Mouse (Mus musculus) forebrain, embryonic 13.5 days (tissue): ENCODE data around the gene Tcf3. TPM values are rescaled to one million over a fixed set of nuclear protein-coding genes. Genes with fewer than 3 reads are reported as not detected.

Experiments used
- ATAC-seq: fragments of 200-750 bp; cut with Nextera tagmentation; 2 replicates; pipeline ENCODE4 v1.8.0; 2017
- H3K27ac ChIP-seq: fragments of 300-500 bp; sonication (generic); 2 replicates; pipeline ENCODE4 v1.5.1; 2015; ENCODE audit warnings: inconsistent platforms, mild to moderate bottlenecking, moderate library complexity
- H3K27me3 ChIP-seq: fragments of 300-500 bp; sonication (generic); 2 replicates; pipeline ENCODE4 v1.6.1; 2015; ENCODE audit warnings: mild to moderate bottlenecking, inconsistent platforms
- H3K36me3 ChIP-seq: fragments of 300-500 bp; sonication (generic); 2 replicates; pipeline ENCODE4 v1.6.1; 2015; ENCODE audit warnings: mild to moderate bottlenecking, inconsistent platforms; ENCODE audit not compliant: poor library complexity, severe bottlenecking
- H3K4me1 ChIP-seq: fragments of 300-500 bp; sonication (generic); 2 replicates; pipeline ENCODE4 v1.6.1; 2015; ENCODE audit warnings: inconsistent platforms
- H3K4me2 ChIP-seq: fragments of 300-500 bp; sonication (generic); 2 replicates; pipeline ENCODE4 v1.6.1; 2015; ENCODE audit warnings: inconsistent platforms, mild to moderate bottlenecking, moderate library complexity
- H3K4me3 ChIP-seq: fragments of 300-500 bp; sonication (generic); 2 replicates; pipeline ENCODE4 v1.5.1; 2015; ENCODE audit warnings: mild to moderate bottlenecking, inconsistent platforms
- H3K9ac ChIP-seq: fragments of 300-500 bp; sonication (generic); 2 replicates; pipeline ENCODE4 v1.6.1; 2015; ENCODE audit warnings: mild to moderate bottlenecking, inconsistent platforms
- H3K9me3 ChIP-seq: fragments of 300-500 bp; sonication (generic); replicated peaks from 2 replicates; pipeline ENCODE4 v1.6.1; 2016; ENCODE audit warnings: inconsistent platforms
- WGBS: fragments of 180-500 bp; shearing (Covaris S2); methylation state at CpG from one replicate; pipeline ENCODE4 v1.1.7; 2015; 5-methylcytosine and 5-hydroxymethylcytosine counted together
- polyA plus RNA-seq: library from polyadenylated mRNA; unstranded; fragments of >200 nt; fragmentation: Nextera tagmentation; extraction: Ambion mirVana; gene quantifications from 2 replicates; pipeline ENCODE4 v1.2.1, GENCODE M21; 2015

Tcf3 gene
- 112 and 119 TPM in 2 replicates for polyA plus RNA-seq

DNA sequence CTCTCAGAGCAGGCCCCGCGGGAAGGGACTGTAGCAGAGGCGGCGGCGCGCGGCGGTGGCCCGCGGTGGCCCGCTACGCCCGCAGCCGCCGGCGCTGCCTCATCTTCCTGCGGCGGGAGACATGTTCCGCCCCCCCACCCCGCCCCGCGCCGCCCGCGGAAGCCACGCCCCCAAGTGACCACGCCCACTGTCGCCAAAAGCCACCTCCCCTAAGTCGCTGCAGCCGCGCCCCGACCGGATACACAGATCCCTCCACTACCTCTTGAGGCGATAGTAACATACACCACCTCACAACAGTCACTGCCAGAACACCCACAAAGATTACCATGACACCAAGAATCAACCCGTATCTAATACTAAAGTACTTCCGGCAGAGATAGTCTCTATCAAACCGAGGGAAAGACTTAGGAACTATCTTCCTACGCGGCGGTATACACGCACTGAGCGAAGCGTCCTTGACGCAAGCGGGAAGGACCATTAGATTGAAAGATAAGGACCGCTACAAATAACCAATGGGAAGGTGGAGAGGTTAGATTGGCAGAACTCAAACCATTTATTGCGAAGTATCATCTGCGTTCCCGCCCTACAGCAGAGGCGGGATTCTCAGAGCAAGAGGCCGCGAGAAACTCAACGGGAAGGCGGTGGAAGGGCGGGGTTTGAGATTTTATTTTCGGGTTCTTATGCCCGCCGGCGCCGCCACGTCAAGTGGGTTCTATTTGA, at the start of gene Tcf3:
TSS of gene Tcf3 (minus strand) at position 135 of the 720 bp plus-strand sequence.
- Histone ChIP-seq H3K27me3 (no peaks in the 10 kb centered on the region; the same call in 1 of the 2 replicates), H3K9me3 (no peaks in the 10 kb centered on the region), H3K4me1 (peaks cover 38% of the 10 kb centered on the region), H3K36me3 (peaks cover 24% of the 10 kb centered on the region), H3K27ac (peak within 1 kb of the TSS; percentile 95), H3K4me2 (peak within 1 kb of the TSS; percentile 77), H3K9ac (peak within 1 kb of the TSS; percentile 99), H3K4me3 (peak within 1 kb of the TSS; percentile 93)
- ATAC-seq, result peak; percentile 95
- WGBS, result under 1% methylated on average over 35 of the region's 61 CpGs

DNA sequence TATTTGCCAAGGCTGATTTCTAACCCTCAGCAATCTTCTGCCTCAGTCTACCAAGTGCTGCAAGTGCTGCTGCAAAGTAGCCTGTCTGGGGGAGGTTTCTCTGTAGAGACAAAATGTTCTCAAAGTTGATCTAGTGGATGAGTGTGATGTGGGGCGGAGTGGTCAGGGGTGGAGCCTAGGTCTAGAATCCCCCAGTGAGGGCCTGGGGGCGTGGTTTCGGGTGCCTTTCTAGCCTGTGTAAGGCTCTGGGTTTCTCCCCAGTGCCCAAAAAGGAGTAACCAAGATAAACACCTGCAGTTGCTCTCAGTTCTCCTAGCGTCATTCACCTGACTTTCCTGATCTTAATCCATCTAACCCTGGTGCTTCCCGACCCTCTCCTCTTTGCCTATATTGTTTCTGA, 47.6 kb upstream of the Tcf3 start:
- Histone ChIP-seq H3K4me3 (no peak overlapping the region), H3K36me3 (no peaks in the 10 kb centered on the region), H3K4me2 (no peak overlapping the region), H3K27ac (no peak overlapping the region), H3K27me3 (peaks cover 45% of the 10 kb centered on the region), H3K9ac (no peak overlapping the region), H3K9me3 (no peaks in the 10 kb centered on the region), H3K4me1 (peaks cover 9% of the 10 kb centered on the region; the same call in 1 of the 2 replicates)
- 12% methylated on average over 4 of the region's 5 CpGs for WGBS
- no peak for ATAC-seq

DNA sequence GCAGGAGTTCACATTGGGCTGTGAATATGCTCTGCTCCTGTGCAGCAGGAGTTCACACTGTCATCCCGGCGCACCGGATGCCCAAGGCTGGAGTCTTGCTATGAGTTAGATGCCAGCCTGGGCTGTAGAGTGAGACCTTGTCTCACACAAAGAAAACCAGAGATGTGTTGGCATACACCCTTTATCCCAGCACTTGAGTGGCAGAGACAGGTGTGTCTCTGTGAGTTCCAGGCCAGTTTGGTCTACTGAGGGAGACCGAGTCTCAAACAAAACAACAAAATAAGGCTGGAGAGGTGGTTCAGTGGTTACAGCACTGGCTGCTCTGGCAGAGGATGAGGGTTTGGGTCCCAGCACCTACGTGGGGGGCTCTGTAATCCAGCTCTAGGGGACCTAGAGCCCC, 45.1 kb upstream of the Tcf3 start:
- Histone ChIP-seq H3K4me2 (no peak overlapping the region), H3K27me3 (peaks cover 21% of the 10 kb centered on the region), H3K36me3 (no peaks in the 10 kb centered on the region), H3K9me3 (no peaks in the 10 kb centered on the region), H3K27ac (no peak overlapping the region), H3K9ac (no peak overlapping the region), H3K4me1 (peaks cover 11% of the 10 kb centered on the region; the same call in 1 of the 2 replicates), H3K4me3 (no peak overlapping the region)
- 81% methylated on average over 5 of the region's 5 CpGs for WGBS
- no peak for ATAC-seq

DNA sequence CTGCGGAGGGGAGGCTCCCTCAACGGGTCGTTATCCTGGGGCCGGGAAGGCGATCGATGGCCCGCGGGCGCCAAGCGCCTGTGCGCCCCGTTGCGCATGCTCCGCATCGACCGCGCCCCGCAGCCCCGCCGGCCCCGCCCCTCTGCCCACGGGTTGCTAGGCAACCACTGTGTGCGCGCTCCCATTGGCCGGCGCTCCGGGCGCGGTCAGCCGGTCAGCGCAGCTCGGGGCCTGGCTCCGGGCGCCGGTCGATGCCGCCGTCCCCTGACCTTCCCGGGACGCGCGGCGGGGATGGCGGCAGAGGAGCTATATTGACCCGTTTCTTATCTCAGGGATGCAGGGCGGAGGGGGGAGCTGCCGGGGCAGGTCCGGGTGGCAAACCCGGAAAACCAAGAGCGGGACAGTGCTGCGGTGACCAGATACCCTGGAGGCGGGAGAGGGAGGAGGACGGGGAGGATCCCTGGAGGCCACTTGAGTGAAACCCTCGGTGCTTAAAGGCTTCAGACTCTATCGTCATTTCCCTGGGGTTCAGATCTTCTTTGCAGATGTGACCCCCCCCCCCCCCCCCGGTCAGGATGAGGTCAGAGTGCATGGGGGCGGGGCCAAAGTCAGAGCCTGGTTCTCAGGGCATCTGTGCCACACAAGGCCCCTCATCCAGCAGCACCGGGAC, 42.0 kb upstream of the Tcf3 start:
- WGBS, result under 1% methylated on average over 41 of the region's 58 CpGs

DNA sequence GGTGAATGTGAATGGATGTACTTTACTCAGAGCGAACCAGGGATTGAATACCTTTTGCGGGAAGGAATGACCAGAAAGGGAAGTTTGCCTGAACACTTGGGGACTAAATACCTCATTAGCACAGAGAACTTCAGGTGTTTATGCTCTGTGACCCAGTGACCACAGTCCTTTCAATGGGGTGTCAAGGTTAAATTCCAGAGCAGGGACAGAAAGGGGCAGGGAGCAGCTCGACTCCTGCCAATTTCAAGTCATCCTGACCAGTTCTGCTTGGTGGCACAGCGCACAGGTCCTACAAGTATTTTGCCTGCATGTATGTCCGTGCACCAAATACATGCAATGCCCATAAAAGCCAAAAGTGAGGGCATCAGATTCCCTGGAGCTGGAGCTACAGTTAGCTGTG, 31.6 kb upstream of the Tcf3 start:
- no peak overlapping the region for H3K27ac ChIP-seq
- H3K4me3 ChIP-seq, result no peak overlapping the region
- H3K36me3 ChIP-seq, result no peaks in the 10 kb centered on the region
- peak overlapping the region; percentile 34 for H3K4me2 ChIP-seq
- WGBS, result 55% methylated on average over 5 of the region's 5 CpGs
- no peak for ATAC-seq
- H3K27me3 ChIP-seq, result peaks cover 31% of the 10 kb centered on the region
- H3K9me3 ChIP-seq, result no peaks in the 10 kb centered on the region
- 0 out of 2 replicates have a peak, but pooled peaks cover 3% of the 10 kb centered on the region for H3K4me1 ChIP-seq
- no peak overlapping the region for H3K9ac ChIP-seq

More for the DNA sequence above, 42.0 kb upstream of the Tcf3 start:
- H3K4me1 ChIP-seq, result 0 out of 2 replicates have a peak, but pooled peaks cover 5% of the 10 kb centered on the region
- no peaks in the 10 kb centered on the region for H3K36me3 ChIP-seq
- H3K4me2 ChIP-seq, result peak overlapping the region; percentile 72
- H3K4me3 ChIP-seq, result peak overlapping the region; percentile 60
- H3K9ac ChIP-seq, result peak overlapping the region; percentile 69
- H3K9me3 ChIP-seq, result no peaks in the 10 kb centered on the region
- peaks cover 28% of the 10 kb centered on the region for H3K27me3 ChIP-seq
- peak; percentile 92 for ATAC-seq
- H3K27ac ChIP-seq, result peak overlapping the region; percentile 54

DNA sequence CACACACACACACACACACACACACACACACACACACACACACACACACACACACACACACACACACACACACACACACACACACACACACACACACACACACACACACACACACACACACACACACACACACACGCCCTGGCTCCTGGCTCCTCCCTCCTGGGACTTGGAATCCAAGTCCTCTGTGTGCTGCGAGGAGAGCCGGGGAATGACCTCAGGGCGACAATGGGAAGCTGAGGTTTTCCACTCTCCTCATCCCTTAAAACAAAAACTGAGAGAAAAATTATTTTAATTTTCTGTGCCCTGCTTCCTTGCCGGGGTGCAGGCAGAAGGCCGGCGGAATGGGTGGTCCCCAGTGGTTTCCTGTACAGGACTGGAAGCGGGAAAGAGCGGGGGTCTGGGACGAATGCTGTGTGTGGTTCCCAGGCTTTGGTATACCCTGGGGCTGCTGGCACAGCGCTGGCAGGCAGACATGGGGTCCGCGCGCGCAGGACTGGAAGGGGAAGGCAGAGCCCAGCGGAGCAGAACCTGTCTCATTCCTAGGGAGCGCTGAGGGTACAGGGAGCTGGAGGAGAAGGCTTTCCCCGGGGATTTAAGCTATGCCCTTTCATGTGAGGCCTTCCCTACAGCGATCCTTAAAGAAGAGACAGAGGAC, 31.1 kb upstream of the Tcf3 start:
- WGBS, result 3% methylated on average over 18 of the region's 19 CpGs
- Histone ChIP-seq H3K9me3 (no peaks in the 10 kb centered on the region), H3K36me3 (no peaks in the 10 kb centered on the region), H3K4me1 (0 out of 2 replicates have a peak, but pooled peaks cover 3% of the 10 kb centered on the region), H3K4me3 (no peak overlapping the region), H3K27ac (no peak overlapping the region), H3K9ac (peak overlapping the region; percentile 46), H3K4me2 (peak overlapping the region; percentile 34), H3K27me3 (peaks cover 31% of the 10 kb centered on the region)
- no peak for ATAC-seq

DNA sequence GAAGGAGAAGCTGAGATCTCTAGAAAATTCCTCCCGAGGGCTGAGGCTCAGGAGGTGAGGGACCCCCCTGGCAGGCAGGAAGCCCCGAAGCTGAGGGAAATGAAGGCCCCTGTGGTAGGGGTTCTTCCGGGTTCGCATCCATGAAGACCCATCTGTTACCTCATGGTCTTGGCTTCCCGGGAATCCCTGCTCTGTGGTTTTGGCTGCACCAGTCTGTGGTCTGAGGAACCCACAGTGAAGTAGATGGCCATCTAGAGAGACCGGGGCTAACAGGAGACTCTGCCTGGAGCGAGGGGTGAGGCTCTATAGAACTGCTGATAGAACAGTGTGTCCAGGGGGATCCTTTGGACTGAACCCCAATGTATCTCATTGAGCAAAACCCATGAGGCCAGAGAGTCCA, 27.9 kb upstream of the Tcf3 start:
- H3K9me3 ChIP-seq, result no peaks in the 10 kb centered on the region
- no peak overlapping the region for H3K4me3 ChIP-seq
- no peak overlapping the region for H3K4me2 ChIP-seq
- no peak for ATAC-seq
- H3K4me1 ChIP-seq, result 0 out of 2 replicates have a peak, but pooled peaks cover 3% of the 10 kb centered on the region
- WGBS, result 78% methylated on average over 7 of the region's 7 CpGs
- no peak overlapping the region for H3K9ac ChIP-seq
- no peaks in the 10 kb centered on the region for H3K36me3 ChIP-seq
- H3K27ac ChIP-seq, result no peak overlapping the region
- peaks cover 28% of the 10 kb centered on the region for H3K27me3 ChIP-seq

DNA sequence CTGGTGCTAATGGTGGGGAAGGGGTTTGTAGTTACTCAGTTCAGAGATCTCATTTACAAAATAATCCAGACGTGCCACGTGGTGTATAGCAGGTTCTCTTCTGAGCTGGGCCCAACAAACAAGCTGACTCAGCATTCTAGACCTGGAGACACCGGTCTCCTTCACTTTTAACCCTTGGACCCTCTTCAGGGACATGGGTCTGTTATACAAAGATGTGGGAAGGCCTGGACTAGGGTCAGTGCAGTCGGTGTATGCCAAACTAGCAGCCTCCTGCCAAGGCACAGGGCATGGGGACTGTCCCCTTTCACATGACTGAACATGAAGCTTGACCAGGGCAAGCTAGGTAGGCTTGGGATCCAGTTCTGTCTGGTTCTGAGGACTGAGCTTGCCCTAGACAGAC, 26.9 kb upstream of the Tcf3 start:
- Histone ChIP-seq H3K36me3 (no peaks in the 10 kb centered on the region), H3K9ac (no peak overlapping the region), H3K27me3 (peaks cover 25% of the 10 kb centered on the region), H3K4me3 (no peak overlapping the region), H3K4me2 (no peak overlapping the region), H3K4me1 (0 out of 2 replicates have a peak, but pooled peaks cover 3% of the 10 kb centered on the region), H3K9me3 (no peaks in the 10 kb centered on the region), H3K27ac (no peak overlapping the region)
- no peak for ATAC-seq
- WGBS, result 61% methylated on average over 4 of the region's 4 CpGs

DNA sequence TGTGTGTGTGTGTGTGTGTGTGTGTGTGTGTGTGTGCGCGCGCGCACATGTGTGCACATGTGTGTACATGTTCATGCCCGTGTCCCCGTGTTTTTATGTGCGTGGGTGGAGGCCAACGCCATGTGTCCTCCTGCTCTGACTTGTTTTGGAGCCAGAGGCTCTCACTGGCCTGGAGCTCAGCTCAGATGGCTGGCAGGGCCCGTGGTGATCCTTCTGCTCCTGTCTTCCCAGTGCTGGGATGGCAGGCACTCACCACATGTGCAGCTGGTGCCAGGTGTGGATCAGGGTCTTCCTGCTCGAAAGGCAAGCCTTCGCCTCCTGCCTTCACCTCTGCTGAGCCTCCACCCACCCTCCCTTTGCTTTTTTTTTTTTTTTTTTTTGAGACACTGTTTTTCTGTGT, 26.2 kb upstream of the Tcf3 start:
- no peak overlapping the region for H3K27ac ChIP-seq
- no peak overlapping the region for H3K4me3 ChIP-seq
- 89% methylated on average over 11 of the region's 11 CpGs for WGBS
- H3K4me2 ChIP-seq, result no peak overlapping the region
- peaks cover 20% of the 10 kb centered on the region for H3K27me3 ChIP-seq
- no peak for ATAC-seq
- H3K36me3 ChIP-seq, result no peaks in the 10 kb centered on the region
- no peak overlapping the region for H3K9ac ChIP-seq
- H3K4me1 ChIP-seq, result 0 out of 2 replicates have a peak, but pooled peaks cover 2% of the 10 kb centered on the region
- no peaks in the 10 kb centered on the region for H3K9me3 ChIP-seq

DNA sequence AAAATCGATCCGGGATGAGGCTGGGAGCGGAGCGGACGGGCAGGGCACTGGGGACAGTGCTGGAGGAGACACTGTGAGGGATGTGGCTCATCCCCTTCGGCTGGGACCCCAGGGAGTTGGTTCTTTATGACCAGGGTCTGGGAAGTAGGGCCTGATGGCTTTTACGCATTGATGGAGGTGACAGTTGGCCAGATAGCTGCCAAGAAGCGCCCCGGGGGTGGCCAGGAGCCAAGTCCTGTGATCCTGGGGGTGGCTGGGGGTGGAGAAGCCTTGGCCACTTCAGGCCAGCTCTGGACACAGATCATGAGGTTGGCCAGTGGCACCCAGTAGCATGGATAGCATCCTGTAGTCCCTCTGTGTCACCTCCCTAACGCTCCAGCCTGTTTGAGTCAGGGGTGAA, 25.8 kb upstream of the Tcf3 start:
- Histone ChIP-seq H3K9me3 (no peaks in the 10 kb centered on the region), H3K36me3 (no peaks in the 10 kb centered on the region), H3K9ac (peak overlapping the region; percentile 12; the same call in 1 of the 2 replicates), H3K27ac (no peak overlapping the region), H3K27me3 (peaks cover 19% of the 10 kb centered on the region), H3K4me2 (no peak overlapping the region), H3K4me3 (no peak overlapping the region), H3K4me1 (no peaks in the 10 kb centered on the region)
- 86% methylated on average over 10 of the region's 10 CpGs for WGBS
- no peak for ATAC-seq

DNA sequence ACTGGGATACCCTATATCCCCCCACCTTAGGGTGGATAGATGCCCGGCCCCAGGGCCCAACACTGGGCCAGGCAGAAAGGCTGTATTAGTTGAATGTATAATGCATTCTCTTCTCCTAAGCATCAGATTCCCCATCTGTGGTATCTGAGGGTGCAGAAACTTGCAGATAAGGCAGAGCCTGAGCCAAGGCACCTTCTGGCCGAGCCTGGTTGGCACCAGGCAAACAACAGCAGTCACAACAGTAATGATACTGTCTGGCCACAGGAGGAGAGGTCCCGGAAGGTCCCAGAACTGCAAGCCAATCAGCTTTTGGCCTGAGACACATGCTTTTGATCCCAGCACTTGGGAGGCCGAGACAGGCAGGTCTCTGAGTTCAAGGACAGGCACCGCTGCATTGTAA, 22.2 kb upstream of the Tcf3 start:
- 79% methylated on average over 5 of the region's 5 CpGs for WGBS
- Histone ChIP-seq H3K4me1 (no peaks in the 10 kb centered on the region), H3K27ac (no peak overlapping the region), H3K9ac (no peak overlapping the region), H3K4me3 (no peak overlapping the region), H3K4me2 (no peak overlapping the region), H3K9me3 (no peaks in the 10 kb centered on the region), H3K36me3 (no peaks in the 10 kb centered on the region), H3K27me3 (peaks cover 9% of the 10 kb centered on the region; the same call in 1 of the 2 replicates)
- no peak for ATAC-seq

DNA sequence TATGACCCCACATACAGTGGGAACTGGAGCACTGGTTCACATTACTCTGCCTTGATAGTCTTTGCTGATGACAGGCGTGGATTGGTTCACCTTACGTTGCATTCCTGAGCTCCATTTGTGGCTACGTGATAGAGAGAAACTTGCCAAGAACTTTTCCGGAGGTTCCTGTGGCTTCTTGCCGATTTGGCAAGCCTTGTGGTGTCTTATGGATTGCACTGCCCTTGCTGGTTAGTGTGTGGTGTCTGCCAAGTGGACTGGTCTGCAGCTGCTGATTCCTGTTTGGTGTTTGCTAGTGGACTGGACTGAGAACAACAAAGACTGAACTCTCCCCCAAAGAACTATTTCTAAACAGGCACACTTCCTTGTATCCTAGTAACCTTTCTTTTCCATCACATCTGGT, 21.3 kb upstream of the Tcf3 start:
- ATAC-seq, result no peak
- Histone ChIP-seq H3K9me3 (no peaks in the 10 kb centered on the region), H3K9ac (no peak overlapping the region), H3K27me3 (peaks cover 12% of the 10 kb centered on the region), H3K36me3 (no peaks in the 10 kb centered on the region), H3K27ac (no peak overlapping the region), H3K4me3 (no peak overlapping the region), H3K4me2 (no peak overlapping the region), H3K4me1 (no peaks in the 10 kb centered on the region)
- 89% methylated on average over 5 of the region's 5 CpGs for WGBS
